Mouse (Mus musculus) kidney, adult 2 months (tissue): ENCODE results near the gene Faf1.

Experiments used
- CTCF ChIP-seq: fragments of 200-500 bp; conservative IDR thresholded peaks from 2 replicates; pipeline ENCODE4 v1.5.1; 2011; ENCODE audit warnings: low read depth, mild to moderate bottlenecking, control low read depth, low read length, moderate library complexity, mixed read lengths; ENCODE audit not compliant: insufficient read depth, insufficient read length
- POLR2A ChIP-seq: fragments of 200-500 bp; IDR thresholded peaks from one replicate; pipeline ENCODE4 v1.6.1; 2011; ENCODE audit warnings: low read depth, low read length, control low read depth

DNA sequence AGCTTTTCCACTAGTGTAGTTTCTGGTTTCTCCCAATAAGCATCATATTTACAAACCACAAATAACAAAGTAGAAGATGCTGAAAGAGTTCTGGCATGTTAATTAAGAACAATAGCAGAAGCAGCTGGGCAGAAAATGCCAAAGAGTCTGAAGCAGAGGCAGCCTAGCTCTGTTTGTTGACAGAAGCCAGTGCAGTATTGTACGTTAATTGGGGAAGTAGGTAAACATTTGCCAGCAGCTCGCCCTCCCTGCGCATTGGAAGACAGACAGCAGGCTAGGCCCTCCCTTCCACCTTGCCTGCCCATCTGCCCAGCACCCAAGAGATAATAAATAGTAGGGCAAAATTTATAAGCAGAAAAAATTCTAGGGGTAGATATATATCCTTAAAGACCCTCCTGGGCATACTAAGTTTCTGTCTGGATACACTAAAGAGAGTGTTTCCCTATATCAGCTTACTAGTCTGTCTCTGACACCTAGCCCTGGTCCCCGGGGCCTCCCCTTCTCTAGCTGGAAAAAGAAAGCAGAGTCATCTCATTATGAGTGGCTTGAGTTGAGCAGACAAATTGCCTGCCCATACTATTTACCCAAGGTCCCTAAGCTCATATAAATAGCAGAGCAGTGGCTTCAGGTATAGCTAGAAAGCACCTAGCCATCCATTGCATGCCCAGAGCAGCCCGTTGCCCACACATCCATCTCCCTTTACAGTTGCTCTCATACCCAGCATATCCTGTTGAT lies 284.0 kb downstream of the Faf1 start:
- TF ChIP-seq POLR2A (no peak), CTCF (no peak)
